Comparison of ENCODE assay signal across 18 mouse cellular contexts in genomic region chr9:113822150-113822549, GRCm38 (mm10).
DNase-seq lines count a peak whose midpoint lies in the region; ATAC-seq and TF ChIP-seq lines count a peak whose summit lies in the region.
"Had no signal": no experiment of that assay in that cellular context is flagged by ENCODE, and none has a peak within 500 bp of the region (broad histone marks: within the 10 kb centered on the region; RNA-seq: fewer than 3 reads in every experiment).

No protein-coding gene starts in this region.

- no peak overlapping the region for H3K4me3 ChIP-seq in gastrocnemius, adult 2 months
- H3K4me3 ChIP-seq in layer of hippocampus, adult 2 months, result no peak overlapping the region
- H3K4me3 ChIP-seq in midbrain, postnatal 0 days (ENCODE audit: low read depth, low read length), result no peak overlapping the region
- H3K4me3 ChIP-seq in midbrain, embryonic 13.5 days (replicated peaks), result no peak overlapping the region
- no peak overlapping the region for H3K4me3 ChIP-seq in stomach, postnatal 0 days (ENCODE audit: low read depth, low read length)
- H3K4me3 ChIP-seq: embryonic facial prominence, embryonic 15.5 days; forebrain, embryonic 12.5 days; heart, embryonic 12.5 days; hindbrain, embryonic 10.5 days; megakaryocyte, embryonic 14.5 days had no signal

- ATAC-seq in midbrain, postnatal 0 days (ENCODE audit: low FRiP score), result no peak
- no peak for ATAC-seq in midbrain, embryonic 13.5 days
- no peak for ATAC-seq in stomach, postnatal 0 days (ENCODE audit: low FRiP score, low TSS enrichment)

- 30% methylated on average over 1 of the region's 1 CpGs for WGBS in midbrain, postnatal 0 days
- 65% methylated on average over 1 of the region's 1 CpGs for WGBS in midbrain, embryonic 13.5 days
- 47% methylated on average over 1 of the region's 1 CpGs for WGBS in stomach, postnatal 0 days

- peak; percentile 55 for TF ChIP-seq CTCF in gastrocnemius, adult 2 months (IDR thresholded peaks at IDR 0.05)
- TF ChIP-seq CTCF in layer of hippocampus, adult 2 months (conservative IDR thresholded peaks at IDR 0.05), result peak; percentile 83
- peak; percentile 72 for TF ChIP-seq CTCF in midbrain, postnatal 0 days (IDR thresholded peaks at IDR 0.05)
- peak; percentile 64 for TF ChIP-seq CTCF in stomach, postnatal 0 days (IDR thresholded peaks at IDR 0.05; ENCODE audit: low read depth)

- H3K4me2 ChIP-seq in midbrain, postnatal 0 days (ENCODE audit: low read depth, low read length, poor library complexity, severe bottlenecking), result no peak overlapping the region
- no peak overlapping the region for H3K4me2 ChIP-seq in midbrain, embryonic 13.5 days (replicated peaks)
- no peak overlapping the region for H3K4me2 ChIP-seq in stomach, postnatal 0 days (replicated peaks; ENCODE audit: low read depth)
- H3K4me2 ChIP-seq: embryonic facial prominence, embryonic 15.5 days; forebrain, embryonic 12.5 days; heart, embryonic 12.5 days had no signal

- H3K9ac ChIP-seq in midbrain, postnatal 0 days (replicated peaks; ENCODE audit: low read length, poor library complexity, severe bottlenecking), result no peak overlapping the region
- no peak overlapping the region for H3K9ac ChIP-seq in midbrain, embryonic 13.5 days (replicated peaks)
- no peak overlapping the region for H3K9ac ChIP-seq in stomach, postnatal 0 days (ENCODE audit: low read length)
- H3K9ac ChIP-seq: embryonic facial prominence, embryonic 15.5 days; forebrain, embryonic 12.5 days; heart, embryonic 12.5 days had no signal

- TF ChIP-seq EP300 in stomach, postnatal 0 days (optimal IDR thresholded peaks at IDR 0.05), result no peak

- H3K36me3 ChIP-seq in midbrain, postnatal 0 days (ENCODE audit: insufficient read depth, low read length), result peaks cover 6% of the 10 kb centered on the region; the same call in 1 of the 2 replicates
- no peaks in the 10 kb centered on the region for H3K36me3 ChIP-seq in midbrain, embryonic 13.5 days
- no peaks in the 10 kb centered on the region for H3K36me3 ChIP-seq in stomach, postnatal 0 days (ENCODE audit: control insufficient read depth, insufficient read depth, low read length)
- H3K36me3 ChIP-seq: embryonic facial prominence, embryonic 15.5 days; forebrain, embryonic 12.5 days had no signal

- H3K27me3 ChIP-seq in midbrain, postnatal 0 days (ENCODE audit: insufficient read depth, low read length), result no peaks in the 10 kb centered on the region
- H3K27me3 ChIP-seq in midbrain, embryonic 13.5 days, result no peaks in the 10 kb centered on the region
- no peaks in the 10 kb centered on the region for H3K27me3 ChIP-seq in stomach, postnatal 0 days (ENCODE audit: control insufficient read depth, insufficient read depth, low read length)
- H3K27me3 ChIP-seq: embryonic facial prominence, embryonic 15.5 days; forebrain, embryonic 12.5 days; heart, embryonic 12.5 days; megakaryocyte, embryonic 14.5 days had no signal

- no peaks in the 10 kb centered on the region for H3K9me3 ChIP-seq in midbrain, postnatal 0 days (ENCODE audit: low read length)
- H3K9me3 ChIP-seq in midbrain, embryonic 13.5 days, result no peaks in the 10 kb centered on the region
- no peaks in the 10 kb centered on the region for H3K9me3 ChIP-seq in stomach, postnatal 0 days (ENCODE audit: control insufficient read depth, low read length)
- H3K9me3 ChIP-seq: embryonic facial prominence, embryonic 15.5 days; forebrain, embryonic 12.5 days; G1E; heart, embryonic 12.5 days; hindbrain, embryonic 10.5 days; megakaryocyte, embryonic 14.5 days had no signal

- H3K4me1 ChIP-seq in midbrain, postnatal 0 days (ENCODE audit: insufficient read depth, low read length), result no peaks in the 10 kb centered on the region
- peaks cover 4% of the 10 kb centered on the region; the same call in 1 of the 2 replicates for H3K4me1 ChIP-seq in midbrain, embryonic 13.5 days (replicated peaks)
- H3K4me1 ChIP-seq in stomach, postnatal 0 days (replicated peaks; ENCODE audit: control insufficient read depth, insufficient read depth), result no peaks in the 10 kb centered on the region
- H3K4me1 ChIP-seq: embryonic facial prominence, embryonic 15.5 days; forebrain, embryonic 12.5 days; hindbrain, embryonic 10.5 days had no signal

- intact Hi-C loops in gastrocnemius, adult 2 months (cut with DNase I), result loop anchor here (10.0 kb wide), 1 partner anchor 77 kb away; the partner anchor contains the start of gene Clasp2

- no peak for DNase-seq in gastrocnemius, adult 2 months
- DNase-seq in gastrocnemius, adult 8-10 months (ENCODE audit: low spot score in 2 of 2), result no peak
- no peak for DNase-seq in layer of hippocampus, adult 2 months (ENCODE audit: low spot score in 2 of 2)
- DNase-seq in layer of hippocampus, postnatal 36 days, result no peak
- no peak for DNase-seq in midbrain, postnatal 0 days (ENCODE audit: low spot score)
- DNase-seq in stomach, postnatal 0 days (ENCODE audit: low spot score), result no peak
- DNase-seq in c-Kit-positive CD71-positive TER-119-positive erythroid progenitor cells, embryonic 14.5 days (ENCODE audit: low spot score), result no peak
- DNase-seq: adrenal gland, postnatal 25 days; cerebellum, adult 11 months; gastrocnemius, postnatal 10 days; kidney, postnatal 14 days had no signal

- H3K27ac ChIP-seq in gastrocnemius, adult 2 months, result no peak overlapping the region
- peak overlapping the region; percentile 25; the same call in 1 of the 2 replicates for H3K27ac ChIP-seq in layer of hippocampus, adult 2 months
- H3K27ac ChIP-seq in midbrain, postnatal 0 days (ENCODE audit: low read depth, low read length), result no peak overlapping the region
- H3K27ac ChIP-seq in midbrain, embryonic 13.5 days, result no peak overlapping the region
- H3K27ac ChIP-seq in stomach, postnatal 0 days (replicated peaks), result no peak overlapping the region
- H3K27ac ChIP-seq: embryonic facial prominence, embryonic 15.5 days; forebrain, embryonic 12.5 days; hindbrain, embryonic 10.5 days had no signal
